Mouse (Mus musculus) spleen, postnatal 4 days (tissue): ENCODE measurements around the gene Slc39a12.

ENCODE experiments used
- DNase-seq, 2 experiments: peaks; one replicate each; pipeline ENCODE4 v3.0.0; 2022; ENCODE audit warnings: low spot score in 2 of 2

Slc39a12 gene

GRCm38 (mm10) chr2:14388162-14388561 is at the start of gene Slc39a12:
Gene Slc39a12 (plus strand): TSS chr2:14388316.
- no peak for DNase-seq

GRCm38 (mm10) chr2:14341652-14342308 is 46.3 kb upstream of the Slc39a12 start:
- no peak for DNase-seq

GRCm38 (mm10) chr2:14342309-14342839 is 45.7 kb upstream of the Slc39a12 start:
- DNase-seq = no peak

GRCm38 (mm10) chr2:14388856-14389255 is 740 bp downstream of the Slc39a12 start:
- no peak for DNase-seq

- no peak for DNase-seq
Measured at GRCm38 (mm10) chr2:14390900-14391299, 2.8 kb downstream of the Slc39a12 start.

- no peak for DNase-seq
Measured at GRCm38 (mm10) chr2:14403000-14403399, 14.9 kb downstream of the Slc39a12 start.

- DNase-seq = no peak
Measured at GRCm38 (mm10) chr2:14428987-14429386, 40.9 kb downstream of the Slc39a12 start.

- no peak for DNase-seq
Measured at GRCm38 (mm10) chr2:14447322-14447721, 59.2 kb downstream of the Slc39a12 start.

GRCm38 (mm10) chr2:14450866-14451265 is 62.8 kb downstream of the Slc39a12 start:
- DNase-seq = no peak

- no peak for DNase-seq
Measured at GRCm38 (mm10) chr2:14454946-14455631, 67.0 kb downstream of the Slc39a12 start.

- no peak for DNase-seq
Measured at GRCm38 (mm10) chr2:14464438-14464837, 76.3 kb downstream of the Slc39a12 start.

GRCm38 (mm10) chr2:14494132-14494531 is 106.0 kb downstream of the Slc39a12 start:
- DNase-seq = no peak

GRCm38 (mm10) chr2:14496150-14496549 is 108.0 kb downstream of the Slc39a12 start:
- DNase-seq = no peak

GRCm38 (mm10) chr2:14502482-14502881 is 114.4 kb downstream of the Slc39a12 start:
- DNase-seq = no peak

GRCm38 (mm10) chr2:14518237-14518636 is 130.1 kb downstream of the Slc39a12 start:
- no peak for DNase-seq

GRCm38 (mm10) chr2:14534325-14535077 is 146.4 kb downstream of the Slc39a12 start:
- no peak for DNase-seq

GRCm38 (mm10) chr2:14535246-14535671 is 147.1 kb downstream of the Slc39a12 start:
- no peak for DNase-seq

GRCm38 (mm10) chr2:14537781-14538180 is 149.7 kb downstream of the Slc39a12 start:
- DNase-seq = no peak

- DNase-seq = no peak
Measured at GRCm38 (mm10) chr2:14543355-14543754, 155.2 kb downstream of the Slc39a12 start.

GRCm38 (mm10) chr2:14543773-14544172 is 155.7 kb downstream of the Slc39a12 start:
- DNase-seq = no peak
